Mouse (Mus musculus): ENCODE data around the gene Camk2b. TPM values are rescaled to one million over a fixed set of nuclear protein-coding genes. Genes with fewer than 3 reads are reported as not detected.
A peak's percentile ranks its signal among the peaks of the same experiment; 100 is the strongest.

The Camk2b gene
- polyA plus RNA-seq, 1 experiment: 0.97 TPM

DNA sequence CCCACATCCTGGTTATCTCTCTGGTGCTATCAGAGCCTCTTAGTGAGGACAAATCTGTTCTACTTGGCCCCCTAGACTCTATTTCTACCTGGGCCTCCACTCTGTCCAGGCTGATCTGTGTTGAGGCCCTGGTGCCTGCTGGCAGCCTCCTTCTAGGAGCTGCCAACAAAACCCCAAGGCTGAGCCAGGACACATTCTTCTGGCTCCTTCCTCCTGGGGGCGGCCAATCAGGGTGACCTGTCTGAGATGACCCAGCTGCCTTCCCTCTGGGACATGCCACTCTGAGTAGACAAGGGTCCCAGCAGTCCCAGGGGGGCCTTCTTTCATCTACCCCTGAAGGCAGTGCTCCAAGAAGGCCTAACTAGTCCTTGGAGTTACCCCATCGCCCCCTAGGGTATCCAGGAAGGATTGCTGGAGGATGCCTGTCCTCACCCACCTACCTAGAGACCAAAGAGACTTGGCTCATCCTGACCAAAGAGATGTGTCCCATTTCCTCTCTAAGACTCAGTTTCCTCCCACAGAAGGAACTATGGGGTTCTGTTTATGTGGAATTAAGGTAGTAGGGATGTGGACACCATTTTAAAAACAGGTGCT is 63.0 kb downstream of the Camk2b start:
- Histone ChIP-seq H3K27ac (ENCODE audit: insufficient read depth, low read length) (no peak overlapping the region), H3K4me3 (ENCODE audit: insufficient read depth, low read length) (no peak overlapping the region), H3K4me1 (ENCODE audit: control insufficient read depth, insufficient read depth, low read length) (peaks cover 24% of the 10 kb centered on the region)
- no peak for TF ChIP-seq POLR2A (IDR thresholded peaks at IDR 0.05; ENCODE audit: low read depth, low read length)
- TF ChIP-seq CTCF (IDR thresholded peaks at IDR 0.05; ENCODE audit: borderline replicate concordance, insufficient read depth, low read length): no peak

DNA sequence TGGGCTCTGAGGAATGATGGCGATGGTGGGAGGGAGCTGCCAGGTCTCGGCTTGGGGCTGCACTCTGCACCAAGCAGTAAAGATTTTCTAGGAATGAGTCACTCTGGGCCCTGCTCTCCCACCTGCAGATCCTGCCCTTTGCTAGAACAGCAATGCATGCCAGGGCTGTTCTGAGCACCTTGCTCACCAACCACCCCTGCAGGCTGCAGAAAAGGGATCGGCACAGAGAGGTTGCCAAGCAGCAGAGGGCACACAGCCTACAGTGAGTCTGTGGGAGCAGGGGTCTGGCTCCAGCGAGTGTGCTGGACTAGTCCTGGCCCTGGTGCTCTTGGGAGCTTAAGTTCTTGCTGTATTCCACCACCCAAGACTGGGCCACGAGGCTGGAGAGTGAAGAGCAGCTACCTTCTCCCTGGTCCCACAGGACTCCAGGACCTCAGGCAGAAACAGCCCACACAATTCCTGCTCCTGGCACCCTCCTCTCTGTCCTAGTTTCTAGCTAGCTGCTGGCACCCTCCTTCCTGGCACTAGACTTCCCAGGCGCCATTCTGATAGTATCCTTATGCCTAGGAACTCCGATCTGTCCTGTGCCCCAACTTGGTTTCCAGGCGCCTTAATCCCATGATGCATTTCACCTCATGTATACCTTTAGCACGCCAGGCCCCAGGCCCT is 64.0 kb downstream of the Camk2b start:
- no peak for TF ChIP-seq POLR2A (IDR thresholded peaks at IDR 0.05; ENCODE audit: low read depth, low read length)
- no peak for TF ChIP-seq CTCF (IDR thresholded peaks at IDR 0.05; ENCODE audit: borderline replicate concordance, insufficient read depth, low read length)
- H3K4me1 ChIP-seq (ENCODE audit: control insufficient read depth, insufficient read depth, low read length): peaks cover 24% of the 10 kb centered on the region
- H3K4me3 ChIP-seq (ENCODE audit: insufficient read depth, low read length): no peak overlapping the region
- no peak overlapping the region for H3K27ac ChIP-seq (ENCODE audit: insufficient read depth, low read length)

DNA sequence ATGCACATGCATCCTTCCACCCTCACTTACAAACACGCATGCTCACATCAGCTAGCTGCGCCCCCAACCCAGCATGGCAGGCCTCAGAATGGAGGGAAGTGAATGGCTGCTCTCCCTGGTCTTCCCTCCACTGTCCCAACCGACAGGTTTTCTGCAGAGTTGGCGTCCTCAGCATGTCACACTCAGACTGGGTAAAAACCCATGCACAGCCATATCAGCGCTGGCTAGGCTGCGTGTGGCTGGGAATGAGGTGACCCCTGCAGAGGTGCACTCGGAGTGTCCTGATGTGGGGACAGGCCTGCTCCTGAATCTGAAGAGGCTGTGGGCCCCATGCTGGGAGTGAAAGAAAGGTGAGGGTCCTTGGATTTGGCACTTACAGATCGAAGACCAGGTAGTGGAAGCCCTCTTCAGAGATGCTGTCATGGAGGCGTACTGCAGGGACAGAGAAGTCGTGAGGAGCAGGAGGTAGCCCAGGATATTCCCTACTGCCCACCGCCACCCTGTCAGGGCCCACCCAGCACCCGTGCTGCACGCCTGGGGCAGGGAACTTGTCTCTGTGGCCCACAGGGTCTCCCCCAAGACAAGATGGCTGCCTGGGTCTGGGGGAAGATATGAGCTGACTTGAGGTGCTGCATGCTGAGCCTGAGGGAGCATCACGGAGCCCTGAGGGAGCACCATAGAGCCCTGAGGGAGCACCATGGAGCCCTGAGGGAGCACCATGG is 65.0 kb downstream of the Camk2b start:
- H3K4me1 ChIP-seq (ENCODE audit: control insufficient read depth, insufficient read depth, low read length): peaks cover 24% of the 10 kb centered on the region
- H3K4me3 ChIP-seq (ENCODE audit: insufficient read depth, low read length): no peak overlapping the region
- TF ChIP-seq POLR2A (IDR thresholded peaks at IDR 0.05; ENCODE audit: low read depth, low read length) (no peak), CTCF (IDR thresholded peaks at IDR 0.05; ENCODE audit: borderline replicate concordance, insufficient read depth, low read length) (no peak)
- no peak overlapping the region for H3K27ac ChIP-seq (ENCODE audit: insufficient read depth, low read length)

DNA sequence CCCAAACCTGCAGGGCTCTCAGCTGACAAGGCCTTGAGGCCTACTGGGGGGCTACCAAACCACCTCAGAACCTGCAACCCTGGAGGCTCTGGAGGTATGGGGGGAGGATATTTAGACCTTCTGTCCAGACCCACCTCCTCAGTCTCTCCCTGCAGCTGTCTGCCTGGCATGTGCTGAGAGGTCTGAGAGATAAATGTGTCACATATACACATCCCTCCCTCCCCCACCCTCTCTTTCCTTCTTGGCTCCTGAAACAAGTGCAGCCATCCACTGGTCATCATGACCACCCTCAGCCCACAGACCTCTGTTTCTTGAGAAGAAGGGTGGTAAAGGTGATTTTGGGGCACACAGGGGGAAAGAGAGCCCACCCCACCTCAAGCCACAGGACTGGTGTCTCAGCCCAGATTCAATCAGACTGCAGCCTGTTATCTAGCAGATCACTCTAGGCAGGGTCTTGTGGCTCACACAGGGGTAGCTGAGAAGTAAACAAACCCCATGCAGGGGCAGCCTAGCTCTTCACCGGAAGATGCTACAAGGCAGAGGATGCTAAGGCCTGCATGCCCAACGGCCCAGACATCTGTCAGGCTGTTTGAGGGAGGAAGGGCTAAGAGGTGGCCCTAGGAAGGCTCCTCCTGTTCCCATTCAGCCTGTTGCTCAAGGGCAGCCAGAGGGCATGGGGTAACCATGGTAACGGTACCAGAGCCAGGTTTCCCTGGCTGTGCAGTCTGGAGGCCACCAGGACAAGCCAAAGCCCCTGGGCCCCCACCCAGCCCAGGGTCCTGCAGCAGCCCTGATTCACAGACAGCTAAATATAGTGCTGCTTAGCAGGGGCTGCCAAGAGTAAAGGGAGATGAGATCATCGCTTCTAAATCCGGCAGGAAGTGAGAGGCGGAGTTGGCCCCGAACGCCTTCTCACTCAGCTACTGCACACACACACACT is 66.1 kb downstream of the Camk2b start:
- TF ChIP-seq POLR2A (IDR thresholded peaks at IDR 0.05; ENCODE audit: low read depth, low read length) (no peak), CTCF (IDR thresholded peaks at IDR 0.05; ENCODE audit: borderline replicate concordance, insufficient read depth, low read length) (no peak)
- Histone ChIP-seq H3K4me3 (ENCODE audit: insufficient read depth, low read length) (no peak overlapping the region), H3K27ac (ENCODE audit: insufficient read depth, low read length) (peak overlapping the region; percentile 67), H3K4me1 (ENCODE audit: control insufficient read depth, insufficient read depth, low read length) (peaks cover 22% of the 10 kb centered on the region)

DNA sequence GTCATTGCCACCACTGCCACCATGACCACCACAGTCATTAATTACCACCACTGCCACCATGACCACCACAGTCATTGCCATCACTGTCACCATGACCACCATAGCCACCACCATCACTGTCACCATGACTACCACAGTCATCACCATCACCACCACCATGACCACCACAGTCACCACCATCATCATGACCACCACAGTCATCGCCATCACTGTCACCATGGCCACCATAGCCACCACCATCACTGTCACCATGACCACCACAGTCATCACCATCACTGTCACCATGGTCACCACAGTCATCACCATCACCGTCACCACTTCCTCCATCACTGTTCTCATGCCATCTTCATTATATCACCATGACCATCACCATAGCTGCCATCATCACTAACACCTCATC is 67.7 kb downstream of the Camk2b start:
- peaks cover 22% of the 10 kb centered on the region for H3K4me1 ChIP-seq (ENCODE audit: control insufficient read depth, insufficient read depth, low read length)
- H3K4me3 ChIP-seq (ENCODE audit: insufficient read depth, low read length): no peak overlapping the region
- no peak for TF ChIP-seq POLR2A (IDR thresholded peaks at IDR 0.05; ENCODE audit: low read depth, low read length)
- no peak for TF ChIP-seq CTCF (IDR thresholded peaks at IDR 0.05; ENCODE audit: borderline replicate concordance, insufficient read depth, low read length)
- H3K27ac ChIP-seq (ENCODE audit: insufficient read depth, low read length): no peak overlapping the region

DNA sequence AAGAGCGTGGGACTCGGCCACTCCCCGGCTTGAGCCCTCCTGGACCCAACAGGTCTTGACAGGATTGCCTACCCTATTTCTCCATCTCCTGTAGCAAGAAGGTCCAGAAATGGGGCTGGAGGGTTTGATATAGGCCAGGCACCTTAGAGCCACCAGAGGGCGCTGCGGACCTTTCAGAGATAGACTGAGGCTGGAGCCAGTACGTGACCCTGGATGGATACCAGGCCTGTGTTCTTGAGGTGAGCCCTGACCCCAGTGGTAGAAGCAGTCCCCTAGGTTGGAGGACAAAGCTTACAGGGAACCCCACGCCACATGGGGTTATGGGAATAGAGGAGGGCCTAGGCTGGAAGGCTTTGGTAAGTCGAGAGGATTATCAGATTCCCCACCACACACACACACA is 70.2 kb downstream of the Camk2b start:
- H3K27ac ChIP-seq (ENCODE audit: insufficient read depth, low read length): no peak overlapping the region
- peak; percentile 81 for TF ChIP-seq CTCF (IDR thresholded peaks at IDR 0.05; ENCODE audit: borderline replicate concordance, insufficient read depth, low read length)
- TF ChIP-seq POLR2A (IDR thresholded peaks at IDR 0.05; ENCODE audit: low read depth, low read length): no peak
- peaks cover 13% of the 10 kb centered on the region for H3K4me1 ChIP-seq (ENCODE audit: control insufficient read depth, insufficient read depth, low read length)
- H3K4me3 ChIP-seq (ENCODE audit: insufficient read depth, low read length): no peak overlapping the region

DNA sequence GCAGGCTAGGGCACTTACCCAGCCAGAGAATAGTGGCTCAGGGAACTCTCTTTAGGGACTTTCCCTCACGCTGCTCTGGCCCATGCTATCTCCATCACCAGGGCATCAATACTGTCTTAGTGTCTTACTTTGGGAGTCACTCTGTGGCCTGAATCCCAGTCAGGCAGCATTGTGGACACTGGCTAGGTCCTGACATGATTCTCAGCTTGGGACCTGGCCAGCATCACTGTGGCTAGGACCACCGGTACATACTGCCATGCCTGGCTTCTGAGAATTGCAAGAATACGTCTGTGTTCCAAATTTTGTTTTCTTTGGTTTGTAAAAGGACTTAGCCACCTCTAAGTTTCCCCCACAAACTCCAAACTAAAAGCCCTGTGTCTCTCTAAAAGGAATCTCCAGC is 71.3 kb downstream of the Camk2b start:
- Histone ChIP-seq H3K4me1 (ENCODE audit: control insufficient read depth, insufficient read depth, low read length) (peaks cover 5% of the 10 kb centered on the region; the same call in 1 of the 2 replicates), H3K27ac (ENCODE audit: insufficient read depth, low read length) (no peak overlapping the region), H3K4me3 (ENCODE audit: insufficient read depth, low read length) (no peak overlapping the region)
- TF ChIP-seq POLR2A (IDR thresholded peaks at IDR 0.05; ENCODE audit: low read depth, low read length) (no peak), CTCF (IDR thresholded peaks at IDR 0.05; ENCODE audit: borderline replicate concordance, insufficient read depth, low read length) (no peak)

DNA sequence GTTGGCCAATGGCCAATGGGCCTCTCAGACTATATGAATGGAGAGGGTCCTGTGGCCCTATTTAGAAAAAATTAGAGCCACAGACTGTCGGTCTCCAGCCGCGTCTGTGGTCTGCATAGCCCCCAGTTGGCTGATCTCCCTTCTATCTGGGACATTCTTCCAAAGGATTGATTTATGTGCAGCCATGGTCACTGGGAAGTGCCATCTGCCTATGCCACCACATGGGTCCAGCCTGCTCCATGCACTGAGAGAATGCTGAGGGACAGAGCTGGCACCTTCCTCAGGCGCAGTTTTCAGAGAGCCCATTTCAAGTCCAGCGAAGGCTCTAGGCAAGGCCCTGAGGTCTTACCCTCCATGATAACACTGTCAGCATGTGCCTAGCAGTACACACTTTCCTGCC is 72.0 kb downstream of the Camk2b start:
- H3K27ac ChIP-seq (ENCODE audit: insufficient read depth, low read length): no peak overlapping the region
- H3K4me1 ChIP-seq (ENCODE audit: control insufficient read depth, insufficient read depth, low read length): no peaks in the 10 kb centered on the region
- TF ChIP-seq POLR2A (IDR thresholded peaks at IDR 0.05; ENCODE audit: low read depth, low read length) (no peak), CTCF (IDR thresholded peaks at IDR 0.05; ENCODE audit: borderline replicate concordance, insufficient read depth, low read length) (no peak)
- H3K4me3 ChIP-seq (ENCODE audit: insufficient read depth, low read length): no peak overlapping the region

DNA sequence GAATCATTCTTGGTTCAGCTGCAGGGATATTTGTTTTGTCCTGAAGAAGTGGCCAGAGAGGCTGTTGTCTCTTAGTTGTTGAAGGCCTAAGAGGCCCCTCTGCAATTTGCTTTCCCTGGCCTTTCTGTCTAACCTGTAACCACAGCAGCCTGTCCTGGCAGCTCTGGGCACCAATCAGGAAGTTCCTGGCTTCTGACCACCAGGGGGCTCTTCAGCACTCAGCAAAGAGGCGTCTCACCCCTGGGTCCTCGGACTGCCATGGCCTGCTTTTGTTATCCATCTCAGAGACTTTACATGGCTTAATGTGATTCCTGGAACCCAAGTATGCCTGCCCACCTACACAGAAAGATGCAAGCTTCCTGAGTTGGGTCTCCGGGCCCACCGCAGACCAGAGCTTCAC is 75.3 kb downstream of the Camk2b start:
- Histone ChIP-seq H3K27ac (ENCODE audit: insufficient read depth, low read length) (no peak overlapping the region), H3K4me3 (ENCODE audit: insufficient read depth, low read length) (no peak overlapping the region), H3K4me1 (ENCODE audit: control insufficient read depth, insufficient read depth, low read length) (no peaks in the 10 kb centered on the region)
- TF ChIP-seq CTCF (IDR thresholded peaks at IDR 0.05; ENCODE audit: borderline replicate concordance, insufficient read depth, low read length): peak; percentile 52; the same call in 1 of the 2 replicates
- TF ChIP-seq POLR2A (IDR thresholded peaks at IDR 0.05; ENCODE audit: low read depth, low read length): no peak

Measured in embryonic fibroblast, embryonic 13.5 days (primary cell).